Mouse (Mus musculus) brain, embryonic 14.5 days (tissue): ENCODE measurements around the gene Hs3st5.

Experiments
- CTCF ChIP-seq: fragments of 200-500 bp; IDR thresholded peaks from 2 replicates; pipeline ENCODE4 v1.5.1; 2012; ENCODE audit warnings: inconsistent platforms, mild to moderate bottlenecking, moderate library complexity, borderline replicate concordance; ENCODE audit not compliant: insufficient read depth, insufficient read length; ENCODE audit errors: extremely low read depth
- POLR2A ChIP-seq: fragments of 200-500 bp; IDR thresholded peaks from 2 replicates; pipeline ENCODE4 v1.6.1; 2012; ENCODE audit warnings: mild to moderate bottlenecking, inconsistent platforms, borderline replicate concordance; ENCODE audit not compliant: poor library complexity, insufficient read depth, insufficient read length, severe bottlenecking; ENCODE audit errors: extremely low read depth

DNA sequence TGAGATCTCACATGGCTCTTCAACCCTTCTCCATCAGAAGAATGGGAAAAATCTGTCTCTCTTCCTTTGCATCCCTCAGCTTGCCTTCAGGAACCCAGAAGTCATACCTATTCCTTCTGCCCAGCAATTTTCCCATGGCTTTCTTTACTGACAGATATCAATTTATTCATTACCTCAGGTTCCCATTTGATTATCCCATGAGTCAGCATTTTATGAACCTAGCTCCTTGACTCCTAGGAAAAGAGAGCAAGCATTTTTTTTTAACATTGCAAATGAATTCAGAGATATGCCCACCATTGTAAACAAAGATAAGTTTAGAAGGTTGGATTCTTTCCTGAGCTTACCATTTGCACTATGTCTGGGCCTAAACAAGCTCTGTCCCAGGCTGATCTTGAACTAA lies 232.8 kb downstream of the Hs3st5 start:
- TF ChIP-seq CTCF: no peak
- TF ChIP-seq POLR2A: no peak
